Mouse (Mus musculus): ENCODE results near the gene Fam50b.

Fam50b gene

DNA sequence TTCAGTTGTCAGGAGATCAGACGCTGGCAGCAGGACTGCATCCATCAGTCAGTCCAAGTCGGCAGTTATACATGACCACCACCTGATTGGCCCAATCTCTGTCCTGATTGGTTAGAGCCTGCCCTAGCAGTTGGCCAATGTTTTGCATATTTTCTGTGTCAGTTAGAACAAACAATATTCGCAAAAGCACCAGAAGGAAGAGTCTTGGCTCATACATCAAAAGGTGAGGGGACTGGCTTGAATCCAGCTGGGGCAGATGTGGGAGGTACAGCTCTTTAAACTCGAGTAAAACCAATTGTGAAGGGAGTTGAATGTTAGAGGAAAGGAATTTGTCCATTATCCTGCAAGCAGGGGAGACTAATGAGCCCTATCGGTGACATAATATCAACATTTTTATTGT, at the start of gene Fam50b:
Gene Fam50b, plus strand, starts transcription at position 165 of the 400 bp plus-strand sequence.
- DNase-seq (ENCODE audit: low spot score) = no peak

DNA sequence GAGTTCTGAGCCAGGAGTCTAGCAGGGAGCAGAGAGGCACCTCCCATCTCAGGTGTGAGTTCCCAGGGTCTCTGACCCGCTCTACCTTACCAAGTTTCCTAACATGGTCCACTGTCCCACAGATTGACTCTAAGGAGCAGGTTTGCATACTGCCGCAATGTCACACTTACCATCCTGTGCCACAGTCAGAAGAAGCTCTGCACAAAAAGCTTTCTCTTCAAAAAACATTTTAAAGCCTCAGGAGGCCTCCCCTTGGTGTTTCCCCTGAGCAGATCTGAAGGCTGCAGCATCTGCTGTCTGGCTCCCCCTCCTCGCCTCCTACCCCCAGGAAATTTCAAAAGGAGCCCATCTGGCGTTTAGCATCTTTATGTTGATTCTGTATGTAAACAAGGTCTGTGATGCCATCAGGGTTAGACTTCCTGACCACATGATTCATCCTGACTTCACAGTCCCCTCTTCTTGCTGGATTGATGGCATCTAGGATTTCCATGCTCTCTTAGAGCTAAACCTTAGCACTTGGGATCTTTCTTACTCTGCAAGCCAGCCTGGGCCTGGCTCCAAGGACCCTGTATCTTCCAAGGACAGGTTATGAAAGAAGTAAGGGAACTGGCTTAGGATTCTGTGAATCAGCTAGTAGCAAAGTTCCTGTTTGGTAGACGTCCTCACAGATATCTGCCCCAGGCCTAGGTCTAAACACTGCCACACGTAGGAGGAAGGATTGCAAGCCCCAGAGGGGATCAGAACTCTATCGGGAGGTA, 49.5 kb upstream of the Fam50b start:
- no peak for DNase-seq (ENCODE audit: low spot score)

DNA sequence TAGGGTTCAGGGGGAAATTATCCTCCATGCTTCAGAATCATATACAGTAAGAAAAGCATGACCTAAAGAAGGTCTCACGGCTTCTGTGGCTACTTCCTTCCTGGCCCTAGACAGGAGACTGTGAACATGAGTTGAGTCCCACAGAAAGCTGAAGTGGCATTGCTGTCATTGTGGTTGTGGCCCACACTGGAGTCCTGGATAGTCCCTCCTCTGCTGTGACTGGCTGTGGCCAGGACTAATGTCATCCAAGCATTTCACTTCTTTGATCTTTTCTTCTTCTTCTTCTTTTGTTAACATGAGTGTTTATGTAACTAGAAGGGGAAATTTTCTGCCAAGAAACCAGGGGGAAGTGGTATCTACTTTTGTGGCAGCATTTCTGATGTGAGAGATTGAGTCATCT, 43.6 kb upstream of the Fam50b start:
- DNase-seq (ENCODE audit: low spot score) = no peak

DNA sequence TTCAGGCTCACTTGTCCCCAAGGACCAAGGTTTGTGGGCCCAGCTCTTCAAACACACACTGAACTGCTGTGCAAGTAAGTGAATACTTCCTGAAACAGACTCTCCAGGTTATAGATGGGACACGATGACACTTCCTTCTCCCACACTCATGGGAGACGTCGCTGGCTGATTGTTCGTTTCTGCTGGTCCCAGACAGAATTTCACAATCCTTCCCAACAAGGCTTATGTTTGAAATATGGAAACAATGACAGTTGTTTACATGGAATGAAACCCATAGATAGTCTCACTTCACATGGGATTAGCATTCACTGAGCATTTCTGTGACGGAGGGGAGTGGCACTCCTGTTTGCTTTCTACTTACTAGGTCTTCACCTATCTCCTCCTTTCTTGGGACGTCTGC, 41.5 kb upstream of the Fam50b start:
- no peak for DNase-seq (ENCODE audit: low spot score)

DNA sequence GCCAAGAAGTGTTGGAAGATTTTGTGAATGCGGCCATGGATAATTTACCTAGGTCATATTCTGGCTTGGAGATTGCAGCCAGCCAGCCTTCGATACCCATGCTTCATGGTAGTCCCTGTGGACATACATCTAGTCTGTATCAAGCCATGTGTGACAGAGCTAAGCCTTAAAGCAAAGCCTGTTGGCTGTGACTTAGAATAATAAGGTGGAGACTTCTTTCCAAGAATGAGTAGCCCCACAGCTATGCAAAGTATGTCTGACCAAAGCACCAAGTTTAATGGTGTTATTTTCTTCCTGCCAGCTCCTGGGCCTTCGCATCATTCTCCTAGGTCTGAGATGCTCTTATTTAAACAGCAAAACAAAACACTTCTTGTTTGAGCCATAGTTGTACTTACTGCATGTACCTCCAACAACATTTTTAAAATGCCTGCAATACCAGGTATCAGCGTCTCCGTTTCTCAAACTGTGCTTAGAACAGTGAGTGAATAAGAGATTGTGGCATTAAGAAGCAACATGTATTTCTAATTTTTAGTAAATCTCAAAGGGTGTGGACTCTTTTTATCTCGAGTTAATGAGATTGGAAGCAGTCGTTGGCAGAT, 37.8 kb upstream of the Fam50b start:
- no peak for DNase-seq (ENCODE audit: low spot score)

DNA sequence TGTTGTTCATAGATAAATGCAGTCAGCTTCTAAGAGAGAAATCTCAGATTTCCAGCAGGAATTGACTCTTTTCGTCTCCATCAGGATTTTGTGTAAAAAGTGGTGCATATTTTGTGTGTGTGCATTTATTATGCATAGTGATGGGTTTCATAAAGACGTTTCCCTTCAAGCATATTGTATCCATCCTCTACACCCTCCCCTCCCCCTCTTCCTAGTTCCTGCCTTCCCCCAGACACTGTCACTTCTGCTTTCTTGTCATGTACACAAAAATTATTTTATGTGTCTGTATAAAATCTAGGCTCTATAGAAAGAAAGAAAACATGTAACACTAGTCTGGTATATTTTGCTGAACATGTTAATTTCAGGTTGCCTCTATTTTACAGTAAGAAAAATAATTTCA, 34.6 kb upstream of the Fam50b start:
- no peak for DNase-seq (ENCODE audit: low spot score)

DNA sequence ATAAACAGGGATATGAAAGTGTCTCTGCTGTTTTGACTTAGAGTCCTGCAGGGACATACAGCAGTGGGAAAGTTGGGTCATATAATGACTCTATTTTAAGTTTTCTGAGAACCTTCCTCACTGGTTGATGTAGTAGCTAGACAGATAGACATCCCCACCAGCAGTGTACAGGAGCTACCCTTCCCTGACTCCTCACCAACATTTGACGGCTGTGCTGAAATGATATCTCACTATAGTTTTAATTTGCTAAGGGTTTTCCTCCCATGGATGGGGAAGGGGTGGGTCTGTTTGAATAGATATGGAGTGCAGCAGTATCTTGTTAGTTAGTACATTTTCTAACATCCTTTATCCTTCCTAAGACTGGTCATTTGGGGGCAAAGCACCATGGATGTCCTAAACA, 34.0 kb upstream of the Fam50b start:
- no peak for DNase-seq (ENCODE audit: low spot score)

DNA sequence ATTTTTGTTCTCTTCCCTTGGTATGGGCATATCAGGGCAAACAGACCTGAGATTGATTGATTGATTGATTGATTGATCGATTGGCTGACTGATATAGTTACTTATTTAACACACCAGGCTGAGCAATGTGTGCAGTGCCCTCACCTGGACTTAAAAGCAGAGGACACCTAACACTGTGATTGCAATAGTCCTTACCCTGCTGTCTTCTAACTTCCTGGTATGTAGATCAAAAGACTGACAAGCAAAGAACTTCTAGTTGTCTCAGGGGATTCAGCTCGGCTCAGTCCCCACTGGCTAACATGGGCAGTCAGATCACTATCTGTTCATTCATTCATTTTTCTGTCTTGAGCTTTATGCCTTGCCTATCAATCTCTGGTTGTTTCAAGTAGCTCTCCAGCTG, 31.3 kb upstream of the Fam50b start:
- DNase-seq (ENCODE audit: low spot score) = no peak

DNA sequence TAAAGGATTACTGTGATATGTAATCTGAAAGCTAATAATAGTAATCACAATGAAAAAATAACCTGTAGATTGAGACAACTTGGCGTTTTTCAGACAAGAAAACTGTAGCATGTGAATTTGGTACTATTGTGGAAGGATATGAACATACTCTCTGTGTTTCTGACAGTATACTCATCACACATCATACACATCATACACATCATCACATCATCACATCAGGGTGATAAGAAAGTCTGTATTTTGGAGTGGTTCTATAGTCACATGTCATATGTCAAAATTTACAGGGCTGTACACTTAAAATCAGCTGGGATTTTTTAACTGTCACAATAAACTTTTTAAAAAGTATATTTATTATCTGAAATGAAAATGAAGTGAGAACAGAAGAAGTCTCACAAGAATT, 30.9 kb upstream of the Fam50b start:
- no peak for DNase-seq (ENCODE audit: low spot score)

DNA sequence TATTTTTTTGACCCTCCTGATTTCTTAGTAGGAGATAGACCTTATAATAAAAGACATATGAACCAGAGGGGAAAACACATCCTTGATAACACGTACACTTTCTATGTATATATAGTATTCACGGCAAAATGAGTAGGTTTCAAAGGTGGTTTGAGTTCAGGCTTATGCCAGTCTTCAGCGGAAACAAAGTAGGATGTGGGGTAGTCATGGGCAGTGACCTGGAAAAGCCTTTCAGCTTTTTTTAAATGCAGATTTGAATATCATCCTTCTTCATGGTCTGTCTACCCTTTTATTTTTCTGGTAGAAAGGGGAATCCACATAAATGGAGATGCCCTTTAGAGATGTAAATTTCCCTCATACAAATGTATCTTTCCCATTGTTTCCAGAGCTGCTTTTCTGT, 29.8 kb upstream of the Fam50b start:
- no peak for DNase-seq (ENCODE audit: low spot score)

DNA sequence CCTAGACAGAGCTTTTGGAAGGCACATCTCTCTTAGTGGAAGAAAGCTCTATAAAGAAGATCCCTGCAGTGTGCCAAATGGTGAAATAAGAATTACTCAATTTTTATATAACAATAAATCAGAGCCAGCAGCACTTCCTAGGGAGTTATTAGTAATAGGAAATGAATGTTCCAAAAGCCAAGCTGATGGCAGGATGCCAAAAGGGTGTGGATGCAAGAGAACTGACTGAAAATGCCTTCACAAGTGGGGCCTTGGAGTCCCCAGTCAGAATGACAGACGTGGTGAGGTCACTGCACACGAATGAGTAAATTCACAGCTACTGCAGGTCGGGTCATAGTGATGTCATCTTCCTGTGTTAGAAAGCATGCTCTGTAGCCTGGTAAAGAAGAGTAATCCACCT, 25.7 kb upstream of the Fam50b start:
- DNase-seq (ENCODE audit: low spot score) = peak; percentile 97

DNA sequence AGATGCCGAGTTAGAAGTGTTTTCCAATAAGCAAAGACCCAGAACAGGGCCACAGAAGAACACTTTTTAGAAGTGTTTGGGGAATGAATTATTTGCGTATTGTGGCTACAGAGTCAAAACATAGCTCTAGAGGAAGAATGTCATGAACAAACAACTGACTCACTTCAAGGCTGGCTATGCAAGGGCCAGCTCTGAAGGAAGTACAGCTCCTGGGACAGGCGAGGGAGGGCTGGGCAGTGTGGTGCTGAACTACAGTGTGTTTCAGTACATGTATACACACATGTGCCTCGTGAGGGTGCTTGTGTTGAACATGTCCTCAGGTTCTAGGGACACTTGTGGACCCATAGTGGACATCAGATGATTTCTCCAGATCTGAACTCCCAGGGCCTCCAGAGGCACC, 25.1 kb upstream of the Fam50b start:
- no peak for DNase-seq (ENCODE audit: low spot score)

DNA sequence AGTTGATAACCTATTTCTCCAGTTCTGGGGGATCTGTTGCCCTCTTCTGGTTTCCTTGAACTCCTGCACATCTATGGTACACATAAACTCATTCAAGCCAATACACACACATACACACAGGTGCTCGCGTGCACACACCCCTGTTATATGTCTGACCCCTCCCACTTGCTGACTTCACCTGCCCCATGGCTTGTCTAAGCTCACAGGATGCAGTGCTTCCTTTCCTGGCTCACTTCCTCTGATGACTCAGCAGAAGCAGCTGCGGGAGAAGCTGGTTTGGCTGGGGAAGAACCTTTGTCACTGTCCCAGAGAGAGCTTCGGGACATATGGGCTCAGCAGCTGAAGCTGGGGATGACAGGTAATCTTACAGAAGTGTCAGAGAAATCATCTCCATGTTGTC, 23.2 kb upstream of the Fam50b start:
- DNase-seq (ENCODE audit: low spot score) = no peak

DNA sequence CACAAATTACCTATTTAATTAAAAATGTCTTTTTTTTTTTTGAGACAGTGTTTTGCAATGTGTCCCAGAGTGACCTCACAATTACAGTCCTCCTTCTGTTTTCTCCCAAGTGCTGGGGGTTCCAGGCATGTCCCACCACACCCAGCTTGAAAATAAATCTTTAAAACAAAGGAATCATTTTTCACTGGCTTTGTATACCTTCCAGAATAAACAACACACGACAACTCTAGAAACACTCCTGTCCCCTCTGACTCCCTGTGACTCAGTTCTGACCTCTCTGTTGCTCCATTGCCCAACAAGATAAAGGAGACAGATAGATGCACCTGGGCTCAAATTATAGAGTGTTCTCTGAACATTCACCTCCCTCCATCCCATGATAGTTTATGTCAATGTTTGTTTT, 21.8 kb upstream of the Fam50b start:
- no peak for DNase-seq (ENCODE audit: low spot score)

DNA sequence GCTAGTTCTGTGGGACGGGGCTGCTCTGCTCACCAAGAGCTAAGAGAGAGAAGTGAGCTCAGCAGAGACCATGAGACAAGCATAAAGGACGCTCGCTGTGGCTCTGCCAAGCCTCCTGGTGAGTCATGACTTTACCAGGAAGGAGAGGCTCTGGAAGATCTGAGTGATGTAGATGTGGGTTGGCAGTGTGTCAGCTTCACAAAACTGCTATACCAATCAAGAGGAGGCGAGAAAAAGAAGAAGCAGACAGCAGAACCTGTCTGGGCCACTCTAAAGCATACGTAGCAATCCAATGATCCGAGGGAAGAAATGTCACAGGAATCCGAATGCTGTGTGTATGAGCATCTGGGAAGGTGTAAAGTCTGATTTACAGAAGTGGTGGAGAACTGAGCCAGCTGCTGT, 19.2 kb upstream of the Fam50b start:
- peak; percentile 57 for DNase-seq (ENCODE audit: low spot score)

DNA sequence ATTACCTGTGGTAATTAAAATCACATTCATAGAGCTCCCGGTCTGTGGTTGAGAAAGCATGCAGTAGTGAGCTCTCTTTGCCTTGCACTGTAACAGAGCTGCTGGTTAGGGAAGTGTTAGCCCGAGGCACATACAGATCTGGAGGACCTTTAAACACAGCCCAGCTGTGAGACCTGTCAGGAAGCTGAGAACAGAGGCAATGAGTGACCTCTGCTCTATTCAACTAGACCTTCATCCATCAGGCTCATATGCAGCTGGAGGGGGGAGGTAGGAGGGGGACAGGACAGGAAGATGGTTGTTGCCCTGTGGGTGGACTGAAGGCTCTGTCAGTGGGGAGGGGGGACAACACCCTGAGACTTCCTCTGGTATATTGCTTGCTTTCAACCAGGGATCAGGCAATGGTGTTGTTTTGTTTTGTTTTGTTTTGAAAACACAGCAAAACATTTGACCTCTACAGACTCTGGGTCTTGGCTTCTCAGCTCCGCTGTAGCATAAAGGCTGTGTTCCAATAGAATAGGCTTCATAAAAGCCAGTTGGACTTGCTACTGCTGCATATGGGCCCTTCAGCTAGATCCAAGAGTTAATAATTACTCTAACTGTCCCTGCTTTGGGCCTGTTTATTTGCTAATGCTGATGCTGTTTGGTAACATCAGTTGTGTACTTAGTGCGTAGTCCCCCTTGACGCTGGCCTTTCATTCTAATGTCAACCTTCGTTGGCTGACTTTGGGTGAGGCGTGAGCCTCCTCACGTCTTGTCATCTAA, 9.6 kb upstream of the Fam50b start:
- no peak for DNase-seq (ENCODE audit: low spot score)

DNA sequence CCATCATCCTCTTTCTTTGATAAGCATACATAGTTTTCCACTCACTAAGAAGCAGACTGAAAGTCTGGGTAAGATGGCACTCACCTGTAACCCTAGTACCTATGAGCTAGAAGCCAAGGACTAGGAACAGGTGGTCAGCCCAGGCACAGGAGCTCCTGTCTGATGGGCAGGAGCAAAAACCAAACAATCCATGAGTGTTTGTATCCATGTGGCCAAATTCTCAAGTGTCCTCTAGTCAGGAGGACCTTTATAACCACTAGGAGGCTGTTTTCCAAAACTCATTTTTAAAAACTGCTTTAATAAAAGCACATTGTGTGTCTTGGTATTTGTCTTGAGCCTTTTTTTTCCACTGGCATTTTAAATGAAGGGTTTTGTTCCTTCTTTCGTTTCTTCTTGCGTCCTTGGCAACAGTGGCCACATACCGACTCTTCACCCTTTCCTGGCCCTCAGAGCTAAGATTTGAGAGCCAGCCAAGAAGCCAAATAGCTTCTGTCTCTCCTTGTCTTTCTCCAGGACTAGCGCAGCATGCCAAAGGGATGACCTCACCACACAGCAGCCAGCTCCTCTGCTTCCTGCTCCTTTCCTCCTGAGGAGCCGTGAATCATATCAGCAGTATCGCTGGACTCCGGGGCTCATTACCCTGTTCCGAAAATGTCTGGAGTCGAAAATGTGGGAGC, 8.7 kb upstream of the Fam50b start:
- DNase-seq (ENCODE audit: low spot score) = peak; percentile 92

DNA sequence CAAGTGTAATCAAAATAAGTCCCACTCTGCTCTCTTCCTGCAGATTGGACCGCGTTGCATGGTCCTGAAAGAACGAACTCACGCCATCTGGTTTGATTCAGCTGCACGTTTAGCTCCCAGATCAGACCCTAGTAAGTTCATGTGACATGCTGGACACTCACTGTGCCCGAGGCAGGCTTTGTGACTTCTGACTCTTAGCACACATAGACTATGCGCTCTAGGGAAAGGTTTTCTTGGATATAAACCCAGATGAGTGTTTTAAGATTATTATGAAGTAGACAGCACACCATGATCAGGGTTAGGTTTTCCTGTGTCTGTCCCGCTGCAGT, 8.2 kb upstream of the Fam50b start:
- DNase-seq (ENCODE audit: low spot score) = no peak

DNA sequence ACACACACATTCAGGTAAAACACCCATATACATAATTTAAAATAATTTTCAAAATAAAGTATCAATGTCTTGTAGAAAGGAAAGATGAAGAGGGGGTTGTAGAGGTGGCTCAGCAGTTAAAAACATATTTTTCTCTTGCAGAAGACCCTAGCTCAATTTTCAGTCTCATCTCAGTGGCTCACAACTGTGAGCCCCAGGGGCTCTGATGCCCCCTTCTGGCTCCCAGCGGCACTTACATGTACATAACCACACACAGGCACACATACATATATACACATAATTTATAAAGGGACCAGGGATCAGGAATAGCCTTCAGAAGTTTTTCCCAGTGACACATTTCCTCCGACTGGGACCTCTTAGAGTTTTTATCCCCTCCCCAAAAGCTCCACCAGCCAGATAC, 7.6 kb upstream of the Fam50b start:
- DNase-seq (ENCODE audit: low spot score) = no peak

DNA sequence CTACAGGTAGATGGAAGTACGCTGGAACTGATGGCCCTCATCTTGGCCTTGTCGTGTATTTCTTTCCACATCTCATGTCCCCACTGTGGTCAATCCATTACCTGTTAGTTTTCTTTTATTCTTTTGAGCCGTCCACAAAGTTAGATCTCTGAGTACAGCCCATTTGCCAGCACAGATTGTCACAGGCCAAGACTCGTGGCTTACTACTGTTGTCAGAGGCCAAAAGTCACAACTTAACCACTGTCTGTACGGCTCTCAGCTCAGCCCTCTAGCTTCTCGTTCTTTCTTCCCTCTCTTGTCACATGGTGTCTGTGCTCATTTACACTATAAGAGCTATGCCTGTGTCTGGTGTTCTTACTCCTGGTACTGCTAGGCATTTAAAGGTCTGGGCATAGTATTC, 3.1 kb upstream of the Fam50b start:
- no peak for DNase-seq (ENCODE audit: low spot score)

DNA sequence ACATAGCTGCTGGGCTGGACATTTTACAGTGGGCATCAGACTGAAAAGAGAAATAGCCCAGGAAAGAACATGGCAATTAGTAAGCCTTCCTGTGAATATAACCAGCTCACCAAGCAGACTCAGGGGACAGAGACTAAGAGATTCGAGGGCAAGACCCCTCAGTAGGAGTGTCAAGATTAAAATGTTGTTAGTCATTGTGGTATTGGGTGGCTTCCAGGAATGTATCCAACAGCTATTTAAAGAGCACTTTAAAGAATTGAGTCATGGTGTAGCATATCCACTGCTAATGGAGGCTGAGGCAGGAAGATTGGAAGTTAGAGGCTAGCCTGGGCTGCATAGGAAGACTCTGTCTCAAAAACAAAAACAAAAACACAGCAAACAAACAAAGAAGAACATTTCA, 870 bp upstream of the Fam50b start:
- DNase-seq (ENCODE audit: low spot score) = no peak

DNA sequence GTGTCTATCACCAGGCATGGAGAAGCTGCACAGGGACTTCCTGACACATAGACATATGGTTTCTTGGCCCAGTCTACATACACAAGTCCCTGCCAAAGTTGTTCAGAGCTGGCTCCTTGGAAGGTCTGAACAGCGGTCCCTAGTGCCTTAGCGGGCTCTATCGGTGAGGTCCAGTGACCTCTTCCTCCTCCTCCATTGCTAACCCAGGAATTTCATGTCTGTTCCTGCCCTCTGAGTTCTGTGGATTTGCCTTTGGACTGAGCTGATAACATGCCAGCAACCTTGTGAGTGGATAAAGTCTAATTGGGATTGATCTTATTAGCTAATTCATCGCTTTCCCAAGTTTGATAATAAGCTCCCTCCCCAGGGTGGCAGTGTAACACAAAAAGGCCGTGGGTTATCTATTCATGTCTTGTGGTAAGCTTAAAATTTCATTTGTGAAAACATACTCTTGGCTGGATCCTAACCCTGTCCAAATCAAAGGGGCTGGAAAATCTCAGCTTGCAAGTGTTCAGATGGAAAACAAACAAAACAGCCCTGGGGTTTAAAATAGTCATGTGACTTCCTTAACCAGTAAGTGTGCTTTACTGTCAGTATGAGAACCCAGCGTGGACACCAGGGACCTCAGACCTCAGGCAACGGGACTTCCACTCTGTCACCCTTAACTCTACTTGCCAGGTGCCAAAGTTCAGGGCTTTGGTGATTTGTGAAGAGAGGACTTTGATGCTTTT, 3.5 kb downstream of the Fam50b start:
- DNase-seq (ENCODE audit: low spot score) = no peak

DNA sequence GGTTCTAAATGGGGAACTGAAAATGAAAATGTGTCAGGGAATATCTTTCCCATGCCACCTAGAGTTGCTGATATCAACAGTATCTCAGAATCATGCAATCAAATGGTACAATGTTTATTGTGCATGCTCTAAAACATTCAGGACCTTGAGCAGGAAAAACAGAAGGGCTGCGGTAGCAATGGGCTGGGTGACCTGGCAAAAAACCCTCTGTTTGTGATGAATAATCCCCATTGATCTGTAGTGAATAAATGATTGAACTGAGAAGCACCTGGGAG, 4.0 kb downstream of the Fam50b start:
- no peak for DNase-seq (ENCODE audit: low spot score)

Data from adipocyte (in vitro differentiated cells).